ENCODE assay signal across 11 mouse cellular contexts in genomic region chr14:103421305-103421822, GRCm38 (mm10).
A peak's percentile ranks its signal among the peaks of the same experiment; 100 is the strongest.
DNase-seq lines count a peak whose midpoint lies in the region; ATAC-seq and TF ChIP-seq lines count a peak whose summit lies in the region.
"Had no signal": no experiment of that assay in that cellular context is flagged by ENCODE, and none has a peak within 500 bp of the region (broad histone marks: within the 10 kb centered on the region; RNA-seq: fewer than 3 reads in every experiment).

No protein-coding gene starts in this region.

- H3K4me1 ChIP-seq in hindbrain, embryonic 16.5 days (ENCODE audit: control insufficient read depth, insufficient read depth, low read depth, low read length): peaks cover 3% of the 10 kb centered on the region
- H3K4me1 ChIP-seq in hindbrain, embryonic 11.5 days (replicated peaks; ENCODE audit: control insufficient read depth, insufficient read depth, low read length): no peaks in the 10 kb centered on the region
- H3K4me1 ChIP-seq in intestine, embryonic 14.5 days (replicated peaks; ENCODE audit: control insufficient read depth, insufficient read depth, low read length): no peaks in the 10 kb centered on the region
- H3K4me1 ChIP-seq in small intestine, adult 2 months (ENCODE audit: control insufficient read depth, insufficient read depth, insufficient read length, low read length): peaks cover 1% of the 10 kb centered on the region; the same call in 1 of the 2 replicates

- no peak overlapping the region for H3K9ac ChIP-seq in hindbrain, embryonic 16.5 days (ENCODE audit: low read depth, low read length)
- H3K9ac ChIP-seq in hindbrain, embryonic 11.5 days (ENCODE audit: low read depth, low read length): no peak overlapping the region
- no peak overlapping the region for H3K9ac ChIP-seq in intestine, embryonic 14.5 days (ENCODE audit: low read length)
- H3K9ac ChIP-seq: liver, postnatal 0 days had no signal

- TF ChIP-seq CTCF in small intestine, adult 2 months (IDR thresholded peaks at IDR 0.05; ENCODE audit: extremely low read depth, insufficient read length, insufficient replicate concordance, low read depth, low read length): no peak

- H3K4me2 ChIP-seq in hindbrain, embryonic 16.5 days (ENCODE audit: low read length): 0 out of 2 replicates have a peak overlapping the region, but pooled peaks have one; percentile 22
- H3K4me2 ChIP-seq in hindbrain, embryonic 11.5 days (replicated peaks; ENCODE audit: low read depth, low read length): no peak overlapping the region
- peak overlapping the region; percentile 36 for H3K4me2 ChIP-seq in intestine, embryonic 14.5 days (ENCODE audit: low read length)

- ATAC-seq in hindbrain, embryonic 16.5 days: 0 out of 2 replicates have a peak, but pooled peaks have one; percentile 38
- ATAC-seq in hindbrain, embryonic 11.5 days (ENCODE audit: low FRiP score): no peak
- 0 out of 2 replicates have a peak, but pooled peaks have one; percentile 72 for ATAC-seq in intestine, embryonic 14.5 days (replicated peaks; ENCODE audit: low FRiP score, low TSS enrichment, low read depth)
- ATAC-seq: liver, postnatal 0 days had no signal

- no peaks in the 10 kb centered on the region for H3K9me3 ChIP-seq in hindbrain, embryonic 16.5 days (ENCODE audit: control insufficient read depth, low read length)
- no peaks in the 10 kb centered on the region for H3K9me3 ChIP-seq in hindbrain, embryonic 11.5 days (ENCODE audit: control insufficient read depth, low read length)
- H3K9me3 ChIP-seq in intestine, embryonic 14.5 days (ENCODE audit: control insufficient read depth, low read length): no peaks in the 10 kb centered on the region

- H3K27ac ChIP-seq in hindbrain, embryonic 16.5 days (ENCODE audit: low read depth, low read length): no peak overlapping the region
- H3K27ac ChIP-seq in hindbrain, embryonic 11.5 days (ENCODE audit: low read depth, low read length): no peak overlapping the region
- peak overlapping the region; percentile 86 for H3K27ac ChIP-seq in intestine, embryonic 14.5 days (ENCODE audit: low read depth)
- H3K27ac ChIP-seq in small intestine, adult 2 months (ENCODE audit: insufficient read depth, low read depth, low read length): peak overlapping the region; percentile 49

- TF ChIP-seq POLR2A in small intestine, adult 2 months (IDR thresholded peaks at IDR 0.05; ENCODE audit: low read depth, low read length): no peak

- H3K27me3 ChIP-seq in hindbrain, embryonic 16.5 days (replicated peaks; ENCODE audit: control insufficient read depth, insufficient read depth, low read length): no peaks in the 10 kb centered on the region
- no peaks in the 10 kb centered on the region for H3K27me3 ChIP-seq in hindbrain, embryonic 11.5 days (ENCODE audit: control insufficient read depth, insufficient read depth, low read length)
- no peaks in the 10 kb centered on the region for H3K27me3 ChIP-seq in intestine, embryonic 14.5 days (replicated peaks; ENCODE audit: control insufficient read depth, insufficient read depth, low read length)
- H3K27me3 ChIP-seq in small intestine, adult 2 months (ENCODE audit: control insufficient read depth, insufficient read depth, low read length): no peaks in the 10 kb centered on the region

- peak; percentile 9 to 29 for DNase-seq in cerebellum, postnatal 10 days
- DNase-seq in cerebellum, adult 11 months: no peak
- DNase-seq in hindbrain, embryonic 11.5 days (ENCODE audit: low spot score): no peak
- peak; percentile 67 for DNase-seq in intestine, embryonic 14.5 days (ENCODE audit: low spot score)
- no peak for DNase-seq in urinary bladder, postnatal 36 days (ENCODE audit: low spot score in 2 of 2)
- no peak for DNase-seq in ovary, postnatal 36 days (ENCODE audit: low spot score)
- DNase-seq: cerebellum, adult 11-12 months; layer of hippocampus, postnatal 36 days; liver, postnatal 0 days had no signal

- no peak overlapping the region for H3K4me3 ChIP-seq in hindbrain, embryonic 16.5 days (ENCODE audit: low read length)
- H3K4me3 ChIP-seq in hindbrain, embryonic 11.5 days (ENCODE audit: low read depth, low read length): no peak overlapping the region
- peak overlapping the region; percentile 4; the same call in 1 of the 2 replicates for H3K4me3 ChIP-seq in intestine, embryonic 14.5 days (ENCODE audit: low read depth, low read length)
- peak overlapping the region; percentile 23; the same call in 1 of the 2 replicates for H3K4me3 ChIP-seq in small intestine, adult 2 months (ENCODE audit: low read depth, low read length)

- H3K36me3 ChIP-seq in hindbrain, embryonic 16.5 days (ENCODE audit: control insufficient read depth, insufficient read depth, low read length): no peaks in the 10 kb centered on the region
- H3K36me3 ChIP-seq in hindbrain, embryonic 11.5 days (ENCODE audit: control insufficient read depth, insufficient read depth, low read length): no peaks in the 10 kb centered on the region
- H3K36me3 ChIP-seq in intestine, embryonic 14.5 days (ENCODE audit: control insufficient read depth, insufficient read depth, low read length): no peaks in the 10 kb centered on the region
- H3K36me3 ChIP-seq in small intestine, adult 2 months (ENCODE audit: control insufficient read depth, insufficient read depth, low read length): no peaks in the 10 kb centered on the region

- WGBS in hindbrain, embryonic 16.5 days: 61% methylated on average over 10 of the region's 10 CpGs
- 90% methylated on average over 10 of the region's 10 CpGs for WGBS in hindbrain, embryonic 11.5 days
- 41% methylated on average over 10 of the region's 10 CpGs for WGBS in intestine, embryonic 14.5 days
- 75% methylated on average over 10 of the region's 10 CpGs for WGBS in small intestine, adult 2 months

Comparison
In these comparisons a context has a peak if more than half of its experiments do, and no peak if none do; other contexts are left out.
1. DNase-seq: peak in cerebellum, postnatal 10 days (2 of 2) and intestine, embryonic 14.5 days (single experiment); none in cerebellum, adult 11 months (single experiment), hindbrain, embryonic 11.5 days (single experiment), urinary bladder, postnatal 36 days (0 of 2) and ovary, postnatal 36 days (single experiment).
2. H3K27ac ChIP-seq: peak in intestine, embryonic 14.5 days (single experiment) and small intestine, adult 2 months (single experiment); none in hindbrain, embryonic 16.5 days (single experiment) and hindbrain, embryonic 11.5 days (single experiment).
3. H3K4me3 ChIP-seq: peak in intestine, embryonic 14.5 days (single experiment) and small intestine, adult 2 months (single experiment); none in hindbrain, embryonic 16.5 days (single experiment) and hindbrain, embryonic 11.5 days (single experiment).